Mouse (Mus musculus): ENCODE data around the gene Lypd8. TPM values are rescaled to one million over a fixed set of nuclear protein-coding genes. Genes with fewer than 3 reads are reported as not detected.

The Lypd8 gene
- polyA plus RNA-seq, 1 experiment from 2014 or later: not detected

GRCm38 (mm10) chr11:58377273-58377672 is 1.6 kb upstream of the Lypd8 start:
- H3K36me3 ChIP-seq (ENCODE audit: control insufficient read depth, insufficient read depth, low read length): no peaks in the 10 kb centered on the region
- H3K27ac ChIP-seq (ENCODE audit: low read length): no peak overlapping the region
- H3K4me2 ChIP-seq (ENCODE audit: low read depth, low read length): no peak overlapping the region
- ATAC-seq (ENCODE audit: low read depth): no peak
- H3K4me1 ChIP-seq (replicated peaks; ENCODE audit: control insufficient read depth, insufficient read depth, low read length): no peaks in the 10 kb centered on the region
- no peaks in the 10 kb centered on the region for H3K9me3 ChIP-seq (ENCODE audit: control insufficient read depth, low read length)
- 50% methylated on average over 2 of the region's 2 CpGs for WGBS
- no peak overlapping the region for H3K9ac ChIP-seq (ENCODE audit: low read length)
- no peak overlapping the region for H3K4me3 ChIP-seq (ENCODE audit: low read length)
- H3K27me3 ChIP-seq (ENCODE audit: control insufficient read depth, insufficient read depth, low read depth, low read length): no peaks in the 10 kb centered on the region

DNA sequence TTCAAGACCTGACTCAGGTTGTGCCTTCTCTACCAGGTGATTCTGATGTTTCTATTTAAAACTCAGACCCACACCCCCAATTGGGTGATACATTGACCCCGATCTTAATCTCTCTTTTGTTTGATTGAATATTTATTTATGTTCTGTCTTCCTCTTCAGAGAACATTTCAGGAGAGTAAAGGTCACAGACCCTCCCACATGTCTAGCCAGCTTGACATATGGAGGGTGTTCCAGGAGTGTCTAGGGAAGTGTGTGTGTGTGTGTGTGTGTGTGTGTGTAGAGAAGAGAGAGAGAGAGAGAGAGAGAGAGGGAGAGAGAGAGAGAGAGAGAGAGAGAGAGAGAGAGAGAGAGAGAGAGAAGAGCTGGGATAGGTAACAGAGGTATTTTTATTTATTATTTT is 1.2 kb upstream of the Lypd8 start:
- WGBS: 11% methylated on average over 1 of the region's 1 CpGs
- Histone ChIP-seq H3K9ac (ENCODE audit: low read length) (no peak overlapping the region), H3K4me2 (ENCODE audit: low read depth, low read length) (no peak overlapping the region), H3K9me3 (ENCODE audit: control insufficient read depth, low read length) (no peaks in the 10 kb centered on the region), H3K4me1 (replicated peaks; ENCODE audit: control insufficient read depth, insufficient read depth, low read length) (no peaks in the 10 kb centered on the region), H3K27ac (ENCODE audit: low read length) (no peak overlapping the region), H3K4me3 (ENCODE audit: low read length) (no peak overlapping the region), H3K27me3 (ENCODE audit: control insufficient read depth, insufficient read depth, low read depth, low read length) (no peaks in the 10 kb centered on the region), H3K36me3 (ENCODE audit: control insufficient read depth, insufficient read depth, low read length) (no peaks in the 10 kb centered on the region)
- no peak for ATAC-seq (ENCODE audit: low read depth)

- no peak overlapping the region for H3K4me2 ChIP-seq (ENCODE audit: low read depth, low read length)
- no peaks in the 10 kb centered on the region for H3K27me3 ChIP-seq (ENCODE audit: control insufficient read depth, insufficient read depth, low read depth, low read length)
- no peaks in the 10 kb centered on the region for H3K9me3 ChIP-seq (ENCODE audit: control insufficient read depth, low read length)
- 69% methylated on average over 1 of the region's 1 CpGs for WGBS
- no peaks in the 10 kb centered on the region for H3K4me1 ChIP-seq (replicated peaks; ENCODE audit: control insufficient read depth, insufficient read depth, low read length)
- H3K9ac ChIP-seq (ENCODE audit: low read length): no peak overlapping the region
- H3K36me3 ChIP-seq (ENCODE audit: control insufficient read depth, insufficient read depth, low read length): no peaks in the 10 kb centered on the region
- H3K4me3 ChIP-seq (ENCODE audit: low read length): no peak overlapping the region
- no peak overlapping the region for H3K27ac ChIP-seq (ENCODE audit: low read length)
- ATAC-seq (ENCODE audit: low read depth): no peak
Measured at GRCm38 (mm10) chr11:58379516-58379915, 673 bp downstream of the Lypd8 start.

- H3K9ac ChIP-seq (ENCODE audit: low read length): no peak overlapping the region
- no peaks in the 10 kb centered on the region for H3K27me3 ChIP-seq (ENCODE audit: control insufficient read depth, insufficient read depth, low read depth, low read length)
- H3K4me2 ChIP-seq (ENCODE audit: low read depth, low read length): no peak overlapping the region
- H3K27ac ChIP-seq (ENCODE audit: low read length): no peak overlapping the region
- H3K36me3 ChIP-seq (ENCODE audit: control insufficient read depth, insufficient read depth, low read length): no peaks in the 10 kb centered on the region
- no peaks in the 10 kb centered on the region for H3K4me1 ChIP-seq (replicated peaks; ENCODE audit: control insufficient read depth, insufficient read depth, low read length)
- H3K9me3 ChIP-seq (ENCODE audit: control insufficient read depth, low read length): no peaks in the 10 kb centered on the region
- no peak for ATAC-seq (ENCODE audit: low read depth)
- no peak overlapping the region for H3K4me3 ChIP-seq (ENCODE audit: low read length)
- 86% methylated on average over 6 of the region's 6 CpGs for WGBS
Measured at GRCm38 (mm10) chr11:58382471-58382870, 3.6 kb downstream of the Lypd8 start.

- H3K27ac ChIP-seq (ENCODE audit: low read length): no peak overlapping the region
- H3K9me3 ChIP-seq (ENCODE audit: control insufficient read depth, low read length): no peaks in the 10 kb centered on the region
- H3K36me3 ChIP-seq (ENCODE audit: control insufficient read depth, insufficient read depth, low read length): no peaks in the 10 kb centered on the region
- H3K9ac ChIP-seq (ENCODE audit: low read length): no peak overlapping the region
- H3K4me2 ChIP-seq (ENCODE audit: low read depth, low read length): no peak overlapping the region
- H3K4me1 ChIP-seq (replicated peaks; ENCODE audit: control insufficient read depth, insufficient read depth, low read length): no peaks in the 10 kb centered on the region
- WGBS: 61% methylated on average over 6 of the region's 6 CpGs
- ATAC-seq (ENCODE audit: low read depth): no peak
- no peaks in the 10 kb centered on the region for H3K27me3 ChIP-seq (ENCODE audit: control insufficient read depth, insufficient read depth, low read depth, low read length)
- H3K4me3 ChIP-seq (ENCODE audit: low read length): no peak overlapping the region
Measured at GRCm38 (mm10) chr11:58399985-58400645, 21.3 kb downstream of the Lypd8 start.

DNA sequence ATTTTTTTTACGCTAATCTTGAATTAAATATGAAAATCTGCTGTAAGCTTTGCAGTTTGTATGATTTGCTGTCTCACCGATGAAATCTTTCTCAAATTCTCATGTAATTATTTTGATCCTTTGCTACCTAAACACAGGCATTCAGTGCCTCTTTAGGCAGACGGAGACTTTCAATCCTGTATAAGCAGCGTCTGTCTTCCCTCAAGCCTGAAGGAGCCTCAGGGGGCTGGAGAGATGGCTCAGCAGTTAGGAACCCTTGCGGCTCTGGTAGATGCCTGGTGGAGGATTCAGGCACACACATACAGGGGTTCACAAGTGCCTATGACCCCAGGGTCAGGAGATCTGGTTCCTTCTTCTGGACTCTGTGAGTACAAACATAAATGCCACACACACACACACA is 21.8 kb downstream of the Lypd8 start:
- Histone ChIP-seq H3K4me3 (ENCODE audit: low read length) (no peak overlapping the region), H3K27me3 (ENCODE audit: control insufficient read depth, insufficient read depth, low read depth, low read length) (no peaks in the 10 kb centered on the region), H3K4me1 (replicated peaks; ENCODE audit: control insufficient read depth, insufficient read depth, low read length) (no peaks in the 10 kb centered on the region), H3K27ac (ENCODE audit: low read length) (no peak overlapping the region), H3K4me2 (ENCODE audit: low read depth, low read length) (no peak overlapping the region), H3K9me3 (ENCODE audit: control insufficient read depth, low read length) (no peaks in the 10 kb centered on the region), H3K36me3 (ENCODE audit: control insufficient read depth, insufficient read depth, low read length) (no peaks in the 10 kb centered on the region), H3K9ac (ENCODE audit: low read length) (no peak overlapping the region)
- 59% methylated on average over 5 of the region's 5 CpGs for WGBS
- no peak for ATAC-seq (ENCODE audit: low read depth)

GRCm38 (mm10) chr11:58408066-58408465 is 29.2 kb downstream of the Lypd8 start:
- H3K4me2 ChIP-seq (ENCODE audit: low read depth, low read length): no peak overlapping the region
- ATAC-seq (ENCODE audit: low read depth): no peak
- no peak overlapping the region for H3K4me3 ChIP-seq (ENCODE audit: low read length)
- H3K9me3 ChIP-seq (ENCODE audit: control insufficient read depth, low read length): no peaks in the 10 kb centered on the region
- no peaks in the 10 kb centered on the region for H3K36me3 ChIP-seq (ENCODE audit: control insufficient read depth, insufficient read depth, low read length)
- H3K27me3 ChIP-seq (ENCODE audit: control insufficient read depth, insufficient read depth, low read depth, low read length): no peaks in the 10 kb centered on the region
- 55% methylated on average over 3 of the region's 3 CpGs for WGBS
- H3K9ac ChIP-seq (ENCODE audit: low read length): no peak overlapping the region
- H3K27ac ChIP-seq (ENCODE audit: low read length): no peak overlapping the region
- H3K4me1 ChIP-seq (replicated peaks; ENCODE audit: control insufficient read depth, insufficient read depth, low read length): no peaks in the 10 kb centered on the region

- Histone ChIP-seq H3K9ac (ENCODE audit: low read length) (no peak overlapping the region), H3K4me3 (ENCODE audit: low read length) (no peak overlapping the region), H3K27me3 (ENCODE audit: control insufficient read depth, insufficient read depth, low read depth, low read length) (no peaks in the 10 kb centered on the region), H3K4me1 (replicated peaks; ENCODE audit: control insufficient read depth, insufficient read depth, low read length) (no peaks in the 10 kb centered on the region), H3K27ac (ENCODE audit: low read length) (no peak overlapping the region), H3K9me3 (ENCODE audit: control insufficient read depth, low read length) (no peaks in the 10 kb centered on the region), H3K36me3 (ENCODE audit: control insufficient read depth, insufficient read depth, low read length) (no peaks in the 10 kb centered on the region), H3K4me2 (ENCODE audit: low read depth, low read length) (no peak overlapping the region)
- no peak for ATAC-seq (ENCODE audit: low read depth)
- WGBS: 42% methylated on average over 3 of the region's 3 CpGs
Measured at GRCm38 (mm10) chr11:58418336-58418735, 39.5 kb downstream of the Lypd8 start.

DNA sequence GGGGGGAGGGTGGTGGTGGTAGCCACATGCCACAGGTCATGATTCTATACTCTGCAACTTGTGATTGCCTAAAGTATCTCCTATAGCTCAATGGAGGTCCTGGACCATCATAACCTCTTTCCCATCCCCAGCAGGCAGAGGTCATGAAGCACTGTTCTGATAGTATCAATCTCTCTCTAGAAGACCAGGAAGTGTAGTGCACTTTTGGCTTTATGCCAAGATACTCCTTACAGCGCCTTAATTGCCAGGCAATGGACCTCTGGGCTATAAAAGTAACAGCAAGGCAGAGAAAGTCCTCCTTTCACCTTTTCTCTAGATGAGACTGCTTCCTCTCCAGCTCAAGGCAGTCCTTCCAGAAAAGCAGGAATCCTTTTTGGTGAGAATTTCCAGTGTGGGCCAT is 42.0 kb downstream of the Lypd8 start, which contains the start of gene 1810065E05Rik:
Gene 1810065E05Rik, plus strand, starts transcription at position 297 of the 400 bp plus-strand sequence.
- WGBS: 37% methylated on average over 1 of the region's 1 CpGs
- Histone ChIP-seq H3K36me3 (ENCODE audit: control insufficient read depth, insufficient read depth, low read length) (no peaks in the 10 kb centered on the region), H3K9ac (ENCODE audit: low read length) (no peak within 1 kb of the TSS)

GRCm38 (mm10) chr11:58432259-58432658 is 53.4 kb downstream of the Lypd8 start, which contains the start of gene Gm12253:
Gm12253 (plus strand) TSS chr11:58432559.
- no peaks in the 10 kb centered on the region for H3K27me3 ChIP-seq (ENCODE audit: control insufficient read depth, insufficient read depth, low read depth, low read length)
- H3K4me3 ChIP-seq (ENCODE audit: low read length): no peak within 1 kb of the TSS
- H3K9ac ChIP-seq (ENCODE audit: low read length): no peak within 1 kb of the TSS
- 73% methylated on average over 3 of the region's 3 CpGs for WGBS
- no peaks in the 10 kb centered on the region for H3K9me3 ChIP-seq (ENCODE audit: control insufficient read depth, low read length)
- no peak for ATAC-seq (ENCODE audit: low read depth)
- no peak within 1 kb of the TSS for H3K4me2 ChIP-seq (ENCODE audit: low read depth, low read length)
- no peaks in the 10 kb centered on the region for H3K4me1 ChIP-seq (replicated peaks; ENCODE audit: control insufficient read depth, insufficient read depth, low read length)
- no peak within 1 kb of the TSS for H3K27ac ChIP-seq (ENCODE audit: low read length)
- no peaks in the 10 kb centered on the region for H3K36me3 ChIP-seq (ENCODE audit: control insufficient read depth, insufficient read depth, low read length)

More for the DNA sequence above, 42.0 kb downstream of the Lypd8 start, which contains the start of gene 1810065E05Rik:
- Histone ChIP-seq H3K27ac (ENCODE audit: low read length) (no peak within 1 kb of the TSS), H3K9me3 (ENCODE audit: control insufficient read depth, low read length) (no peaks in the 10 kb centered on the region), H3K4me3 (ENCODE audit: low read length) (no peak within 1 kb of the TSS), H3K4me1 (replicated peaks; ENCODE audit: control insufficient read depth, insufficient read depth, low read length) (no peaks in the 10 kb centered on the region), H3K4me2 (ENCODE audit: low read depth, low read length) (no peak within 1 kb of the TSS), H3K27me3 (ENCODE audit: control insufficient read depth, insufficient read depth, low read depth, low read length) (no peaks in the 10 kb centered on the region)
- no peak for ATAC-seq (ENCODE audit: low read depth)
